Comparison of ENCODE assay signal across 19 mouse cellular contexts in genomic region chr1:162356481-162356880, GRCm38 (mm10).
"Had no signal": no experiment of that assay in that cellular context is flagged by ENCODE, and none has a peak within 500 bp of the region (broad histone marks: within the 10 kb centered on the region; RNA-seq: fewer than 3 reads in every experiment).

No protein-coding gene starts in this region.

- H3K4me3 ChIP-seq: liver, embryonic 15.5 days; lung, embryonic 15.5 days; megakaryocyte, embryonic 14.5 days; midbrain, embryonic 12.5 days; neural tube, embryonic 12.5 days; stomach, embryonic 15.5 days had no signal

- H3K27me3 ChIP-seq: liver, embryonic 15.5 days; lung, embryonic 15.5 days; midbrain, embryonic 12.5 days; neural tube, embryonic 12.5 days; stomach, embryonic 15.5 days had no signal

- H3K9me3 ChIP-seq: liver, embryonic 15.5 days; lung, embryonic 15.5 days; megakaryocyte, embryonic 14.5 days; midbrain, embryonic 12.5 days; neural tube, embryonic 12.5 days; stomach, embryonic 15.5 days had no signal

- H3K36me3 ChIP-seq: liver, embryonic 15.5 days; lung, embryonic 15.5 days; midbrain, embryonic 12.5 days; neural tube, embryonic 12.5 days; stomach, embryonic 15.5 days had no signal

- H3K27ac ChIP-seq: liver, embryonic 15.5 days; lung, embryonic 15.5 days; macrophage; midbrain, embryonic 12.5 days; neural tube, embryonic 12.5 days; stomach, embryonic 15.5 days; stomach, postnatal 0 days had no signal

- H3K4me2 ChIP-seq: liver, embryonic 15.5 days; lung, embryonic 15.5 days; midbrain, embryonic 12.5 days; neural tube, embryonic 12.5 days; stomach, embryonic 15.5 days had no signal

- DNase-seq: liver, postnatal 0 days; lung, adult 2 months; lung, postnatal 14 days; lung, postnatal 36 days; midbrain, embryonic 14.5 days; right cerebral cortex, postnatal 14 days; thymus, adult 18-20 months; thymus, postnatal 14 days; thymus, postnatal 36 days had no signal

- H3K9ac ChIP-seq: liver, embryonic 15.5 days; liver, postnatal 0 days; lung, embryonic 15.5 days; midbrain, embryonic 12.5 days; neural tube, embryonic 12.5 days; stomach, embryonic 15.5 days had no signal

- ATAC-seq: liver, postnatal 0 days; lung, postnatal 0 days; midbrain, embryonic 16.5 days had no signal

- H3K4me1 ChIP-seq: liver, embryonic 15.5 days; lung, embryonic 15.5 days; megakaryocyte, embryonic 14.5 days; neural tube, embryonic 12.5 days; stomach, embryonic 15.5 days had no signal
